Mouse (Mus musculus): ENCODE measurements around the gene Lama4.

Gene Lama4

DNA sequence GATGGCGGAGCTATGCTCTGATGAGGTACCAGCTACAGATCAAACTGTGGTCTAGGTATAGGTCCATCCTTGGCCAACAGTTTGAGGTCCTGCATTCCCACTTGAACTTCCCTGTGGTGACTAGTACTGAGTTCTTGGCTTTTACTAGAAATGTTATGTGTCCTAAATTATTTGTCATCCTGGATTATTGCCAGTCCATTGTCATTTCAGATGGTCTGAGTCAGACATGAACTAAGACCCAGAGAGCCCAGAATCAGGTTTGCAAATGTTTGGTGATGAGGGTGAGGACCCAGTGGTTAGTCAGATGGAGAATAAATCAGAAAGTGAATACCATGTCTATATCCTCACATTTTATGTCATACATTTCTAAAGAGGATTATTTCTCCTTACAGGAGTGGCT, 192.0 kb downstream of the Lama4 start:
- DNase-seq (ENCODE audit: low read depth, low spot score): no peak

DNA sequence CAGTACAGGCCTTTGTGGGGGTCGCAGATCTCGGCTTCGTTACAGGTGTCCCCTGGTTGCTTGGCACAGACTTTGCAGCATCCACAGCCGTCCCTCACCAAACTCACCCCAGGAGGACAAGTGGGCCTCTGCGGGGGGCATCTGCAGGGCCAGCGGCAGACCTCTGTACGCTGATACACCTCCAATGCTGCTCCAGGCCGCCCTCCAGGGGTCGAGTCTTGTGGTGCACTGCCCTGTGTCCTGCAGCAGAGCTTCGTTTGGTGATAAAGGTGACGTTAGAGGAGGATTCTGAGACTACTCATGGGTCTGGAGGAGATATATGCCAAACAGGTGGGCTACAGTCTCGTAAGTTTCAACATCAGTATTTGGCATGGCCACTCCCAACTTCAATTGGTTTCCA, 193.0 kb downstream of the Lama4 start:
- no peak for DNase-seq (ENCODE audit: low read depth, low spot score)

Measured in embryo, embryonic 11.5 days (tissue).